Mouse (Mus musculus) embryonic facial prominence, embryonic 11.5 days (tissue): ENCODE measurements around the gene Glrb. TPM values are rescaled to one million over a fixed set of nuclear protein-coding genes. Genes with fewer than 3 reads are reported as not detected.

Experiments
- ATAC-seq: fragments of 200-750 bp; cut with Nextera tagmentation; replicated peaks from 2 replicates; pipeline ENCODE4 v1.8.0; 2017; ENCODE audit warnings: low read depth; ENCODE audit not compliant: insufficient number of reproducible peaks, low FRiP score, low TSS enrichment
- DNase-seq: peaks from one replicate; pipeline ENCODE4 v3.0.0-alpha.2; 2015; ENCODE audit warnings: low spot score
- H3K27ac ChIP-seq: fragments of 300-500 bp; sonication (generic); replicated peaks from 2 replicates; pipeline ENCODE4 v1.5.1; 2014; ENCODE audit warnings: mild to moderate bottlenecking, low read depth, low read length, control low read depth
- H3K27me3 ChIP-seq: fragments of 300-500 bp; sonication (generic); 2 replicates; pipeline ENCODE4 v1.6.1; 2014; ENCODE audit warnings: mild to moderate bottlenecking, low read length, moderate library complexity, mixed read lengths; ENCODE audit not compliant: control insufficient read depth, insufficient read depth
- H3K36me3 ChIP-seq: fragments of 300-500 bp; sonication (generic); replicated peaks from 2 replicates; pipeline ENCODE4 v1.6.1; 2014; ENCODE audit warnings: low read depth, mild to moderate bottlenecking, low read length, moderate library complexity, mixed read lengths; ENCODE audit not compliant: control insufficient read depth, insufficient read depth
- H3K4me1 ChIP-seq: fragments of 300-500 bp; sonication (generic); 2 replicates; pipeline ENCODE4 v1.6.1; 2014; ENCODE audit warnings: low read length, mixed read lengths; ENCODE audit not compliant: control insufficient read depth, insufficient read depth
- H3K4me2 ChIP-seq: fragments of 300-500 bp; sonication (generic); 2 replicates; pipeline ENCODE4 v1.6.1; 2014; ENCODE audit warnings: low read depth, mild to moderate bottlenecking, control low read depth, low read length, moderate library complexity
- H3K4me3 ChIP-seq: fragments of 300-500 bp; sonication (generic); 2 replicates; pipeline ENCODE4 v1.5.1; 2014; ENCODE audit warnings: low read depth, low read length, control low read depth
- H3K9ac ChIP-seq: fragments of 300-500 bp; sonication (generic); replicated peaks from 2 replicates; pipeline ENCODE4 v1.6.1; 2014; ENCODE audit warnings: mild to moderate bottlenecking, control low read depth, low read length
- H3K9me3 ChIP-seq: fragments of 300-500 bp; sonication (generic); replicated peaks from 2 replicates; pipeline ENCODE4 v1.6.1; 2016; ENCODE audit warnings: mild to moderate bottlenecking, low read length, inconsistent platforms, mixed read lengths; ENCODE audit not compliant: control insufficient read depth
- WGBS: fragments of 180-500 bp; shearing (Covaris S2); extraction: QIAGEN DNeasy Blood & Tissue Kit; methylation state at CpG from one replicate; pipeline ENCODE4 v1.1.7; 2014; 5-methylcytosine and 5-hydroxymethylcytosine counted together
- polyA plus RNA-seq: library from polyadenylated mRNA; unstranded; fragments of >200 nt; fragmentation: Nextera tagmentation; extraction: Ambion mirVana; gene quantifications from 2 replicates; pipeline ENCODE4 v1.2.1, GENCODE M21; 2014

Gene Glrb
- polyA plus RNA-seq, 1 experiment from 2014 or later = 15.6 TPM

DNA sequence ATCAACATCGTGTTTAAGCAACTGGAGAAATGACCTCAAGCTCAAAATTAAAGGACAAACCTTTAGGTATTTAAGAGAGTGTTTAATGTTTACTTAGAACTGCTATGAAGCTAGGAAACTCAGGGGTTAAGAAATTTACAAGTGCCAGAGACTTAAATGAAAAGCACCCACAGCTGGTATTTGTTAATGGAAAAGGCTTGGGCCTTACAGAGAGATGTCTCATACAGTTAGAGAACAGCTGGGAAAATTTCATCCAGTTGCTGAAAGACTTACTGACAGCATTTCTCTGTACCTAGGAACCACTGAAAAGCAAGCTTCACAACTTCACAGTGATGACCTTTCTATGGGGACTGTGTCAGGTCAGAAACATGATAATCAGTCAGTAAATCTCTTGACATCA lies 28.3 kb downstream of the Glrb start:
- no peak overlapping the region for H3K9ac ChIP-seq
- H3K36me3 ChIP-seq = no peaks in the 10 kb centered on the region
- no peak overlapping the region for H3K27ac ChIP-seq
- no peak overlapping the region for H3K4me2 ChIP-seq
- H3K4me1 ChIP-seq = no peaks in the 10 kb centered on the region
- WGBS = 34% methylated on average over 1 of the region's 1 CpGs
- DNase-seq (peak; percentile 64), ATAC-seq (no peak)
- H3K9me3 ChIP-seq = no peaks in the 10 kb centered on the region
- no peaks in the 10 kb centered on the region for H3K27me3 ChIP-seq
- no peak overlapping the region for H3K4me3 ChIP-seq

GRCm38 (mm10) chr3:80883601-80884000 lies 29.9 kb downstream of the Glrb start:
- Histone ChIP-seq H3K4me1 (no peaks in the 10 kb centered on the region), H3K36me3 (no peaks in the 10 kb centered on the region), H3K4me2 (no peak overlapping the region), H3K27ac (no peak overlapping the region), H3K9me3 (no peaks in the 10 kb centered on the region), H3K4me3 (no peak overlapping the region), H3K27me3 (no peaks in the 10 kb centered on the region), H3K9ac (no peak overlapping the region)
- DNase-seq (no peak), ATAC-seq (no peak)
- WGBS = 65% methylated on average over 6 of the region's 6 CpGs

DNA sequence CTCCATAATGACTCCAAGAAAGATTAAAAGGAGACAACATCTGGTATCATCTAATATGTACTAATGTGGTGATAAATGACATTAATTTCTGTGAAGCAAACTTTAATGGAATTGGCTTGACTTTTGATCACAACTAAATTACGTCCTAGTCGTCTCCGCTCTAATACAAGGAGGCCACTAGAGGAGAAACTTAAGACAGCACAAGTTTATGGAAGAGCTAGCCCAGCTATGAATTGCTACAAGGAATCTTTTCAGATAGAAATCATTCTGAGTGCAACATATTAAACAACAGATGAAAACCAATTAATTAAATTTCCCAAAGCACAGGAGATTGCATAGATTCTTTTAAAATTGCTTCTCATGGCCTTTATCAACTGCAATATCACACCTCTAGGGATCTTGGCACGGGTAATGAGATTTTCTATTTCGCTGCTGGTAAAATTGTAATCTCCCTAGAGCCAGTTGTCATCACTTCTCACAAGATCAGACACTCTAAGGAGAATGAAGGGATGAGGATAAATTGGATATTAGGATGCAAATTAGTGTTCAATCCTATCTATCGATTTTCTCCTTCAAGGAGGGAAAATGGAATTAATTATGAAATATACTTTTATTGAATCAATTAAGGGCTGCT lies 32.7 kb downstream of the Glrb start:
- H3K27ac ChIP-seq = no peak overlapping the region
- 81% methylated on average over 6 of the region's 6 CpGs for WGBS
- ATAC-seq (no peak), DNase-seq (no peak)
- no peaks in the 10 kb centered on the region for H3K27me3 ChIP-seq
- no peaks in the 10 kb centered on the region for H3K36me3 ChIP-seq
- H3K4me3 ChIP-seq = no peak overlapping the region
- H3K9ac ChIP-seq = no peak overlapping the region
- no peak overlapping the region for H3K4me2 ChIP-seq
- H3K9me3 ChIP-seq = no peaks in the 10 kb centered on the region
- H3K4me1 ChIP-seq = no peaks in the 10 kb centered on the region

GRCm38 (mm10) chr3:80878571-80878970 lies 34.9 kb downstream of the Glrb start:
- no peak overlapping the region for H3K27ac ChIP-seq
- no peaks in the 10 kb centered on the region for H3K27me3 ChIP-seq
- no peak overlapping the region for H3K9ac ChIP-seq
- no peaks in the 10 kb centered on the region for H3K9me3 ChIP-seq
- H3K4me3 ChIP-seq = no peak overlapping the region
- no peaks in the 10 kb centered on the region for H3K4me1 ChIP-seq
- DNase-seq = peak; percentile 93
- peak; percentile 91 for ATAC-seq
- WGBS = 19% methylated on average over 5 of the region's 5 CpGs
- no peaks in the 10 kb centered on the region for H3K36me3 ChIP-seq
- H3K4me2 ChIP-seq = no peak overlapping the region

DNA sequence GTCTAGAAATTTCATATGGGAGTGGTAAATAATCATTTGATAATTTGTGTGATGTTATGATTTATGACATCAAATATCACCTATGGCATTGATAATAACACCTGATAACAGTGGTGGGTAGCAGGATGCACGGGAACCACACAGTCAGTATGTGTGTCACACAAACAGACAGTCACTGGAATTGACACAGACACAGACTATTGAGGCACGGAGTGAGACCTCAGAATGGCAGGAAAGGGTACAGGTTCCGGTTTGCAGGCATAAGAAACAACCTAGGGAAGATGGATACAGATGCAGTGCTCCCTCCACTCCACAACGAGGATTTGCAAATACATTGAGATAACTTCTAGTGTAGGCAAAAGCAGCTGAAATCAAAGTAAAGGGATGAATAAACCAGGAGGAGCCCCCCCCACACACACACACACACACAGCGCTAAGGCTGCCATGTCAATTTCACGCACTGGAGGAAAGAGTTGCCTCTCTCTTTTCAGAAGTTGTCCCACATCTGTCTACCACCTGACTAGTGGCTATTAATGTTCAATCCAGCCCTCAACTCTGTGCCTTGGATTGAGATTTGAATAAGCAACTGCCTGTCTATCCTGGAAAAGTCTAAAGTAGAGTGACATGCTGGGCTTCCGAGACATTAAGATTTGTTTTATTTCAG lies 38.6 kb downstream of the Glrb start:
- H3K4me3 ChIP-seq = no peak overlapping the region
- no peaks in the 10 kb centered on the region for H3K27me3 ChIP-seq
- no peak overlapping the region for H3K9ac ChIP-seq
- 79% methylated on average over 7 of the region's 7 CpGs for whole genome bisulfite sequencing
- no peaks in the 10 kb centered on the region for H3K9me3 ChIP-seq
- no peaks in the 10 kb centered on the region for H3K36me3 ChIP-seq
- no peaks in the 10 kb centered on the region for H3K4me1 ChIP-seq
- H3K4me2 ChIP-seq = no peak overlapping the region
- DNase-seq (no peak), ATAC-seq (no peak)
- no peak overlapping the region for H3K27ac ChIP-seq

- DNase-seq = no peak
- no peaks in the 10 kb centered on the region for H3K36me3 ChIP-seq
- H3K4me2 ChIP-seq = no peak overlapping the region
- no peaks in the 10 kb centered on the region for H3K9me3 ChIP-seq
- no peak overlapping the region for H3K27ac ChIP-seq
- H3K4me3 ChIP-seq = no peak overlapping the region
- WGBS = 73% methylated on average over 5 of the region's 5 CpGs
- ATAC-seq = no peak
- H3K4me1 ChIP-seq = no peaks in the 10 kb centered on the region
- no peaks in the 10 kb centered on the region for H3K27me3 ChIP-seq
- no peak overlapping the region for H3K9ac ChIP-seq
Observed at GRCm38 (mm10) chr3:80874081-80874480, 39.4 kb downstream of the Glrb start.

DNA sequence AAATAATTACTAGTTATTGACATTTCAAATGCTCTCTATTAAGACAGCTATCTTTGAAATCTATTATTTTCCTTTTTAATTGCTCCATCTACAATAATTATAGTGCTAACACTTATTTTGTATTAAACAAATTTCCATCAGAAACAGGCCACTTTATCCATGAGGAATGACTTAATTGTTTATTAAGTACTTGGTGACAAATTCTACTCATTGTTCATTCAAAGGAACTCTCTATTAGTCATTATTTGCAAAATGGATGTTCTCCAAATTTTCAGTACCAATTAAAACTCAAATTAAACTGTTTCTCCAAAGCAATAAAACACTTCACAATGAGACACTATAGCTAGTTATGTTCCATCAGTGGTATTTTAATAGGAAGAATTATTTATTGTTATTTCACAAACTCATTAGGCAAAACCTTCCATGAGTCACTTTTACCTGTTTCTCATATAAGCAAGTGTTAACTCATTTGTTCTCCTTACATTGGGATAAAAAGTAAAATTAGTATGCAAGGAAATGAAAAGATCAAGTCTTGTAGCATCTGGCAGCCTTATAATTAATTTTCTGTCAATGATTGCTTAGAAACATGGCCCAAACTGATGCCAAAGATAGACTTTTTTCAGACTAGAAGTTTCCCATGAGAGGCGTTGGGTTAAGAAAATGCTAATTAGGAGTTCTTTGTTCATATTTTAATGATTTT lies 41.8 kb downstream of the Glrb start:
- Histone ChIP-seq H3K4me1 (no peaks in the 10 kb centered on the region), H3K27me3 (no peaks in the 10 kb centered on the region), H3K4me2 (no peak overlapping the region), H3K36me3 (no peaks in the 10 kb centered on the region), H3K27ac (no peak overlapping the region), H3K9ac (no peak overlapping the region), H3K4me3 (no peak overlapping the region), H3K9me3 (no peaks in the 10 kb centered on the region)
- DNase-seq (no peak), ATAC-seq (no peak)
- 93% methylated on average over 1 of the region's 1 CpGs for WGBS

DNA sequence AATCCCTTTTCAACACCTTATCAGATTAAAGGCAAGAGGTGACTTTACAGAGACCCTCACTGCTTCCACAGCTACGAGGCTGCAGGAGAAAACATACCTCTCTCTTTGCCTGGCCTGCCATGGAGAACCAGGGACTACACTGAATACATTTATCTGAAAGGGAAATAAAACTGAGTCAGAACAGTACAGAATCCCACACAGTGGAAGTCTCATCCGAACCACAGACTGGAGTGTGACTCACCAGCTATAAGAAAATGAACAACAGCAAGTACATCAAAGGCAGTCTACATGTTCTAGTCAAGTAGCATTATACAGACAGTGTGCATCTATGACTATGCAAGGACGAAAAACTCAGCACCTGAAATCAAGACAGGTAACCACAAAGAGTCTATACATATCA lies 46.1 kb downstream of the Glrb start:
- no peak for DNase-seq
- ATAC-seq = no peak
- Histone ChIP-seq H3K27me3 (no peaks in the 10 kb centered on the region), H3K9ac (no peak overlapping the region), H3K27ac (no peak overlapping the region), H3K4me3 (no peak overlapping the region), H3K9me3 (no peaks in the 10 kb centered on the region), H3K36me3 (no peaks in the 10 kb centered on the region), H3K4me2 (no peak overlapping the region), H3K4me1 (no peaks in the 10 kb centered on the region)
- WGBS = 83% methylated on average over 3 of the region's 3 CpGs
